9 mouse cellular contexts compared by ENCODE assay signal in the genomic region with DNA sequence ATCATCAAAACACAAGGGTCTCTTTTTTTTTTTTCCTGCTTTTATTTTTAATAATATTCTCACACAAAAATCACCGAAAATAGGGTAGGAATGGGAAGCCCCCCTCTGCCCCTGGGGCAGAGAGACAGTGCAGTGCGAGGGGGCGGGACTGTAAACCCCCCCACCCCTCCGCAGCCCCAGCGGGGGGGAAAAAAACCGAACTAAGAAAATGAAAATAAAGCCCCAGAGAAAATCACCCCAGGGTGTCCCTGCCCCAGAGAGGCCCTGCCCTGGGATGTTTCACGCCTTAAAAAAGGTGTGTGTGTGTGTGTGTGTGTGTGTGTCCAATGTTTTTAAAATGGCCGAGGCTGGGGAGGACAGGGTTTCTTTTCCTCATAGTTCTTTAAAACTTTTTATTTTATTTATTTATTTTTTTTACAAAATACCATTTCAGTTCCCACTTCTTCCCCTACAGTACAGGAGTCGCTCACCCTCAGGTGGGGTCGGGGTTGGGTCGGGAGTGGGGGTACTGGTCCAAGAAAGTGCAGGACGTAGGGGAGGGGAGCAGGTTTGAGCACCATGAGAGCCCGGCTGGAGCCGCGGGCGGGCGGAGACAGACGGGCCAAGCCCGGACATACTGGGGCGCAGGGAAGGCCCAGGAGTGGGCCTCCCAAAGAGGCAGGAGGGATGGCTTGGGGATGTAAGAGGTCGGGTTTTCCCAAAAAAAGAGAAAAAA. TPM values are rescaled to one million over a fixed set of nuclear protein-coding genes. Genes with fewer than 3 reads are reported as not detected.
A peak's percentile ranks its signal among the peaks of the same experiment; 100 is the strongest.
DNase-seq lines count a peak whose midpoint lies in the region; ATAC-seq and TF ChIP-seq lines count a peak whose summit lies in the region.
"Had no signal": no experiment of that assay in that cellular context is flagged by ENCODE, and none has a peak within 500 bp of the region (broad histone marks: within the 10 kb centered on the region; RNA-seq: fewer than 3 reads in every experiment).

No protein-coding gene starts in this region.

- peaks cover 12% of the 10 kb centered on the region; the same call in 1 of the 2 replicates for H3K36me3 ChIP-seq in lung, postnatal 0 days (ENCODE audit: insufficient read depth, low read length)
- H3K36me3 ChIP-seq in intestine, embryonic 15.5 days, result peaks cover 31% of the 10 kb centered on the region
- H3K36me3 ChIP-seq in neural tube, embryonic 15.5 days, result peaks cover 48% of the 10 kb centered on the region

- H3K9ac ChIP-seq in lung, postnatal 0 days (replicated peaks; ENCODE audit: low read depth), result peak overlapping the region; percentile 84; the same call in 1 of the 2 replicates
- H3K9ac ChIP-seq in intestine, embryonic 15.5 days, result no peak overlapping the region; the same call in 1 of the 2 replicates
- no peak overlapping the region for H3K9ac ChIP-seq in neural tube, embryonic 15.5 days (replicated peaks)

- H3K4me2 ChIP-seq in lung, postnatal 0 days (replicated peaks; ENCODE audit: low read depth, low read length), result peak overlapping the region; percentile 76
- peak overlapping the region; percentile 65 for H3K4me2 ChIP-seq in intestine, embryonic 15.5 days (replicated peaks)
- H3K4me2 ChIP-seq in neural tube, embryonic 15.5 days, result peak overlapping the region; percentile 85

- H3K9me3 ChIP-seq in lung, postnatal 0 days (ENCODE audit: low read length), result no peaks in the 10 kb centered on the region
- H3K9me3 ChIP-seq in intestine, embryonic 15.5 days, result no peaks in the 10 kb centered on the region
- no peaks in the 10 kb centered on the region for H3K9me3 ChIP-seq in neural tube, embryonic 15.5 days (replicated peaks)

- H3K27ac ChIP-seq in lung, postnatal 0 days (ENCODE audit: low read length), result peak overlapping the region; percentile 94
- H3K27ac ChIP-seq in intestine, embryonic 15.5 days, result no peak overlapping the region
- no peak overlapping the region for H3K27ac ChIP-seq in neural tube, embryonic 15.5 days (replicated peaks)
- H3K27ac ChIP-seq: macrophage had no signal

- H3K27me3 ChIP-seq in lung, postnatal 0 days (replicated peaks; ENCODE audit: insufficient read depth, low read length), result no peaks in the 10 kb centered on the region
- no peaks in the 10 kb centered on the region for H3K27me3 ChIP-seq in intestine, embryonic 15.5 days (replicated peaks)
- peaks cover 5% of the 10 kb centered on the region; the same call in 1 of the 2 replicates for H3K27me3 ChIP-seq in neural tube, embryonic 15.5 days (replicated peaks)

- intact Hi-C loops in left cerebral cortex, postnatal 25 days (cut with DNase I), result loop anchor here (5.0 kb wide), 1 partner anchor 179 kb away; no protein-coding TSS in a partner anchor

- no peak for ATAC-seq in CD4-positive, CD25-positive, alpha-beta regulatory T cell, adult 4 months
- ATAC-seq in lung, postnatal 0 days, result no peak
- no peak for ATAC-seq in intestine, embryonic 15.5 days
- ATAC-seq in neural tube, embryonic 15.5 days (ENCODE audit: low FRiP score), result no peak

- peak overlapping the region; percentile 40 for H3K4me3 ChIP-seq in lung, postnatal 0 days (ENCODE audit: low read depth, low read length)
- peak overlapping the region; percentile 32; the same call in 1 of the 2 replicates for H3K4me3 ChIP-seq in intestine, embryonic 15.5 days (replicated peaks)
- H3K4me3 ChIP-seq in neural tube, embryonic 15.5 days (replicated peaks), result peak overlapping the region; percentile 84; the same call in 1 of the 2 replicates

- DNase-seq in CD4-positive, CD25-positive, alpha-beta regulatory T cell, adult 2 months (ENCODE audit: low read depth, low spot score), result peak; percentile 17
- DNase-seq in lung, postnatal 0 days (ENCODE audit: low spot score), result peak; percentile 24
- DNase-seq in lung, postnatal 36 days, result no peak
- DNase-seq in left cerebral cortex, postnatal 25 days (ENCODE audit: low spot score in 2 of 2), result no peak
- DNase-seq in spleen, adult 12 weeks (ENCODE audit: low spot score), result no peak

- TF ChIP-seq EP300 in lung, postnatal 0 days (IDR thresholded peaks at IDR 0.05), result no peak

- WGBS in lung, postnatal 0 days, result 34% methylated on average over 21 of the region's 21 CpGs
- WGBS in intestine, embryonic 15.5 days, result 40% methylated on average over 21 of the region's 21 CpGs
- WGBS in neural tube, embryonic 15.5 days, result 23% methylated on average over 21 of the region's 21 CpGs

- no peak for TF ChIP-seq CTCF in lung, postnatal 0 days (IDR thresholded peaks at IDR 0.05)

- H3K4me1 ChIP-seq in lung, postnatal 0 days (ENCODE audit: insufficient read depth, low read depth, low read length), result peaks cover 10% of the 10 kb centered on the region
- H3K4me1 ChIP-seq in intestine, embryonic 15.5 days (replicated peaks), result peaks cover 41% of the 10 kb centered on the region
- peaks cover 36% of the 10 kb centered on the region for H3K4me1 ChIP-seq in neural tube, embryonic 15.5 days

RNA-seq across cellular contexts. Expression of gene Tmem88, which starts 0.6 kb away (rescaled TPM):
- polyA plus RNA-seq in CD4-positive, CD25-positive, alpha-beta regulatory T cell, adult 4 months (2017; shearing (Covaris generic)), result 1 to 10 TPM; 1.1 to 1.2 TPM
- polyA plus RNA-seq in lung, postnatal 0 days (2015; fragmentation: Nextera tagmentation; extraction: Ambion mirVana), result 96.5 and 101 TPM in 2 replicates
- 30.7 and 32.1 TPM in 2 replicates for polyA plus RNA-seq in intestine, embryonic 15.5 days (2015; fragmentation: Nextera tagmentation; extraction: Ambion mirVana)
- 6.2 and 9.1 TPM in 2 replicates for polyA plus RNA-seq in neural tube, embryonic 15.5 days (2015; fragmentation: Nextera tagmentation; extraction: Ambion mirVana)
- 1 to 10 TPM; 3.6 to 3.8 TPM for total RNA-seq in left cerebral cortex, postnatal 25 days (2021)

RNA-seq across cellular contexts. Expression of gene Cyb5d1, which starts 3.2 kb away (rescaled TPM):
- 10 to 100 TPM; 17.0 to 28.2 TPM for polyA plus RNA-seq in CD4-positive, CD25-positive, alpha-beta regulatory T cell, adult 4 months (2017; shearing (Covaris generic))
- 16.3 and 16.5 TPM in 2 replicates for polyA plus RNA-seq in lung, postnatal 0 days (2015; fragmentation: Nextera tagmentation; extraction: Ambion mirVana)
- 22.7 and 24.8 TPM in 2 replicates for polyA plus RNA-seq in intestine, embryonic 15.5 days (2015; fragmentation: Nextera tagmentation; extraction: Ambion mirVana)
- polyA plus RNA-seq in neural tube, embryonic 15.5 days (2015; fragmentation: Nextera tagmentation; extraction: Ambion mirVana), result 29.7 and 31.5 TPM in 2 replicates
- 10 to 100 TPM; 35.9 to 41.3 TPM for total RNA-seq in left cerebral cortex, postnatal 25 days (2021)

RNA-seq across cellular contexts. Expression of gene Naa38, which starts 3.4 kb away (rescaled TPM):
- 100 to 1,000 TPM in 1 of 2 experiments, 10 to 100 TPM in 1; 87.8 to 116 TPM for polyA plus RNA-seq in CD4-positive, CD25-positive, alpha-beta regulatory T cell, adult 4 months (2017; shearing (Covaris generic))
- polyA plus RNA-seq in lung, postnatal 0 days (2015; fragmentation: Nextera tagmentation; extraction: Ambion mirVana), result 126 and 142 TPM in 2 replicates
- polyA plus RNA-seq in intestine, embryonic 15.5 days (2015; fragmentation: Nextera tagmentation; extraction: Ambion mirVana), result 154 and 182 TPM in 2 replicates
- 130 and 132 TPM in 2 replicates for polyA plus RNA-seq in neural tube, embryonic 15.5 days (2015; fragmentation: Nextera tagmentation; extraction: Ambion mirVana)
- 100 to 1,000 TPM; 105 to 109 TPM for total RNA-seq in left cerebral cortex, postnatal 25 days (2021)

RNA-seq across cellular contexts. Expression of gene Kdm6b, which starts 14.8 kb away (rescaled TPM):
- polyA plus RNA-seq in CD4-positive, CD25-positive, alpha-beta regulatory T cell, adult 4 months (2017; shearing (Covaris generic)), result 10 to 100 TPM; 30.7 to 32.6 TPM
- 29.4 and 34.9 TPM in 2 replicates for polyA plus RNA-seq in lung, postnatal 0 days (2015; fragmentation: Nextera tagmentation; extraction: Ambion mirVana)
- polyA plus RNA-seq in intestine, embryonic 15.5 days (2015; fragmentation: Nextera tagmentation; extraction: Ambion mirVana), result 23.7 and 24.3 TPM in 2 replicates
- 29.4 and 32.6 TPM in 2 replicates for polyA plus RNA-seq in neural tube, embryonic 15.5 days (2015; fragmentation: Nextera tagmentation; extraction: Ambion mirVana)
- 10 to 100 TPM; 23.3 to 25.3 TPM for total RNA-seq in left cerebral cortex, postnatal 25 days (2021)

RNA-seq across cellular contexts. Expression of gene Chd3, which starts 29.4 kb away (rescaled TPM):
- 10 to 100 TPM; 71.8 to 80.8 TPM for polyA plus RNA-seq in CD4-positive, CD25-positive, alpha-beta regulatory T cell, adult 4 months (2017; shearing (Covaris generic))
- 29.9 and 38.4 TPM in 2 replicates for polyA plus RNA-seq in lung, postnatal 0 days (2015; fragmentation: Nextera tagmentation; extraction: Ambion mirVana)
- polyA plus RNA-seq in intestine, embryonic 15.5 days (2015; fragmentation: Nextera tagmentation; extraction: Ambion mirVana), result 39.9 and 44.1 TPM in 2 replicates
- polyA plus RNA-seq in neural tube, embryonic 15.5 days (2015; fragmentation: Nextera tagmentation; extraction: Ambion mirVana), result 70.6 and 76.1 TPM in 2 replicates
- total RNA-seq in left cerebral cortex, postnatal 25 days (2021), result 100 to 1,000 TPM; 449 to 474 TPM

Comparison
In these comparisons a context has a peak if more than half of its experiments do, and no peak if none do; other contexts are left out.
1. DNase-seq: peak in CD4-positive, CD25-positive, alpha-beta regulatory T cell, adult 2 months (single experiment) and lung, postnatal 0 days (single experiment); none in lung, postnatal 36 days (single experiment), left cerebral cortex, postnatal 25 days (0 of 2) and spleen, adult 12 weeks (single experiment).
2. H3K4me3 ChIP-seq: peak in every context shown above with its lines; median percentile 84 in neural tube, embryonic 15.5 days; 40 in lung, postnatal 0 days; 32 in intestine, embryonic 15.5 days.
3. Peak in every context shown above with its lines, with median percentiles within 50 percentile points of each other: H3K4me2 ChIP-seq.